Comparison of ENCODE assay signal across 11 mouse cellular contexts in genomic region chr12:73448388-73448965, GRCm38 (mm10).
DNase-seq lines count a peak whose midpoint lies in the region; ATAC-seq and TF ChIP-seq lines count a peak whose summit lies in the region.
"Had no signal": no experiment of that assay in that cellular context is flagged by ENCODE, and none has a peak within 500 bp of the region (broad histone marks: within the 10 kb centered on the region; RNA-seq: fewer than 3 reads in every experiment).

No protein-coding gene starts in this region.

- no peaks in the 10 kb centered on the region for H3K79me3 ChIP-seq in C2C12 (ENCODE audit: low read depth)

- H3K4me2 ChIP-seq in embryonic facial prominence, embryonic 14.5 days (ENCODE audit: low read depth, low read length) = peak overlapping the region; percentile 29
- H3K4me2 ChIP-seq: liver, embryonic 12.5 days; neural tube, embryonic 12.5 days had no signal

- H3K27ac ChIP-seq in gastrocnemius, adult 2 months = peak overlapping the region; percentile 56
- H3K27ac ChIP-seq in embryonic facial prominence, embryonic 14.5 days (replicated peaks; ENCODE audit: low read depth, low read length) = peak overlapping the region; percentile 50
- H3K27ac ChIP-seq in limb, embryonic 10.5 days = peak overlapping the region; percentile 59
- H3K27ac ChIP-seq: heart, adult 2 months; liver, embryonic 12.5 days; neural tube, embryonic 12.5 days had no signal

- 49% methylated on average over 10 of the region's 10 CpGs for WGBS in embryonic facial prominence, embryonic 14.5 days
- 34% methylated on average over 10 of the region's 10 CpGs for WGBS in limb, embryonic 10.5 days

- ATAC-seq in embryonic facial prominence, embryonic 14.5 days (ENCODE audit: low read depth) = peak; percentile 19
- ATAC-seq: liver, embryonic 12.5 days had no signal

- H3K36me3 ChIP-seq in C2C12 (ENCODE audit: control insufficient read depth, insufficient read depth) = no peaks in the 10 kb centered on the region
- H3K36me3 ChIP-seq in embryonic facial prominence, embryonic 14.5 days (ENCODE audit: control insufficient read depth, insufficient read depth, low read length) = no peaks in the 10 kb centered on the region
- H3K36me3 ChIP-seq in limb, embryonic 10.5 days = no peaks in the 10 kb centered on the region
- H3K36me3 ChIP-seq: liver, embryonic 12.5 days; neural tube, embryonic 12.5 days had no signal

- intact Hi-C loops in gastrocnemius, adult 2 months (cut with DNase I) = loop anchor here (2.0 kb wide), 1 partner anchor 428 kb away; no protein-coding TSS in a partner anchor

- TF ChIP-seq CTCF in gastrocnemius, adult 2 months (IDR thresholded peaks at IDR 0.05) = no peak
- TF ChIP-seq CTCF in C2C12 (IDR thresholded peaks at IDR 0.05; ENCODE audit: control insufficient read depth, insufficient read depth, insufficient read length) = no peak

- H3K4me1 ChIP-seq in embryonic facial prominence, embryonic 14.5 days (ENCODE audit: control insufficient read depth, insufficient read depth, low read length) = peaks cover 12% of the 10 kb centered on the region
- H3K4me1 ChIP-seq in limb, embryonic 10.5 days = peaks cover 66% of the 10 kb centered on the region
- H3K4me1 ChIP-seq: liver, embryonic 12.5 days had no signal

- H3K9me3 ChIP-seq in embryonic facial prominence, embryonic 14.5 days (ENCODE audit: control insufficient read depth, low read length) = peaks cover 4% of the 10 kb centered on the region
- no peaks in the 10 kb centered on the region for H3K9me3 ChIP-seq in limb, embryonic 10.5 days (replicated peaks)
- H3K9me3 ChIP-seq: liver, embryonic 12.5 days; neural tube, embryonic 12.5 days had no signal

- no peaks in the 10 kb centered on the region for H3K27me3 ChIP-seq in C2C12 (ENCODE audit: control insufficient read depth, insufficient read depth, insufficient read length)
- no peaks in the 10 kb centered on the region for H3K27me3 ChIP-seq in embryonic facial prominence, embryonic 14.5 days (replicated peaks; ENCODE audit: control insufficient read depth, insufficient read depth, low read length)
- H3K27me3 ChIP-seq in limb, embryonic 10.5 days (ENCODE audit: low read depth, poor library complexity, severe bottlenecking) = 0 out of 2 replicates have a peak, but pooled peaks cover 3% of the 10 kb centered on the region
- H3K27me3 ChIP-seq: neural tube, embryonic 12.5 days had no signal

- H3K79me2 ChIP-seq in C2C12 (ENCODE audit: control insufficient read depth, insufficient read depth) = no peaks in the 10 kb centered on the region

- DNase-seq in gastrocnemius, adult 2 months = no peak
- DNase-seq in gastrocnemius, adult 8-10 months (ENCODE audit: low spot score in 2 of 2) = no peak
- DNase-seq in embryonic facial prominence, embryonic 14.5 days (ENCODE audit: low spot score) = no peak
- DNase-seq in limb, embryonic 10.5 days (ENCODE audit: low spot score) = no peak
- DNase-seq in ovary, postnatal 14 days (ENCODE audit: low spot score) = no peak
- no peak for DNase-seq in urinary bladder, postnatal 36 days (ENCODE audit: low spot score in 2 of 2)
- DNase-seq in adrenal gland, adult (ENCODE audit: inconsistent age in 2 of 2, low spot score in 1 of 2) = no peak

- H3ac ChIP-seq in C2C12 (ENCODE audit: control insufficient read depth, insufficient read length, low read depth) = peak overlapping the region; percentile 73

- H3K4me3 ChIP-seq in gastrocnemius, adult 2 months = no peak overlapping the region
- peak overlapping the region; percentile 14 for H3K4me3 ChIP-seq in C2C12 (ENCODE audit: insufficient read depth, poor library complexity, severe bottlenecking)
- H3K4me3 ChIP-seq in embryonic facial prominence, embryonic 14.5 days (ENCODE audit: low read depth, low read length) = no peak overlapping the region
- no peak overlapping the region for H3K4me3 ChIP-seq in limb, embryonic 10.5 days
- H3K4me3 ChIP-seq: heart, adult 2 months; liver, embryonic 12.5 days; neural tube, embryonic 12.5 days had no signal

- no peak overlapping the region for H3K9ac ChIP-seq in embryonic facial prominence, embryonic 14.5 days (ENCODE audit: low read depth, low read length)
- H3K9ac ChIP-seq: liver, embryonic 12.5 days; neural tube, embryonic 12.5 days had no signal

TF ChIP-seq in C2C12, 6 proteins besides CTCF, POLR2A, EP300 and RAD21:
- TF ChIP-seq USF1 (IDR thresholded peaks at IDR 0.05; ENCODE audit: low read depth) = no peak
- TF ChIP-seq MYOD1 (IDR thresholded peaks at IDR 0.05; ENCODE audit: control insufficient read depth, insufficient read length, low read depth) = peak; percentile 79
